Mouse (Mus musculus): ENCODE measurements at regions not wholly inside any gene's neighbourhood (a gene's known extent, or its start where the extent isn't known, plus 50 kb on each side); places are given as distances from the start of the nearest gene placed in this dataset.
"Not testable (repeated sequence)": the region's sequence is repeated elsewhere in the genome, so short reads cannot be mapped to it uniquely, and the experiment has no call there.

DNA sequence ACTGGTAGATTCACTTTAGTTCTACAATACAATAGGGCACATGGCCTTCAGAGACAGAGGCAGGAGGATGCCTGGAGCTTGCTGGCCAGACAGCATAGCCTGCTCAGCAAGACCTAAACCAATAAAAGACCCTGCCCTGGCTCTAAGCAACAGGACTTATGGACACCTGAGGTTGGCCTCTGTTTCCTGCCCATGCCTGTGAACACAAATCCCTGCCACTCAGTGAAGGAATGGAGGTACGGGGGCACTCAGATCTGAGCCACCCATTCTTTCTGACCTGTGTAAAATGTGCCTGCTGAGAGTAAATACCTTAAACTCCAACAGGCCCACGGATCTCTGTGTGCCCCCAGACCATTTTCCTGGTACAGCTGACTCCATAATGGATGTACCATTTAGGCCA lies 177.1 kb downstream of the Diras2 start:
- no peak for DNase-seq (ENCODE audit: low spot score in 2 of 2)

DNA sequence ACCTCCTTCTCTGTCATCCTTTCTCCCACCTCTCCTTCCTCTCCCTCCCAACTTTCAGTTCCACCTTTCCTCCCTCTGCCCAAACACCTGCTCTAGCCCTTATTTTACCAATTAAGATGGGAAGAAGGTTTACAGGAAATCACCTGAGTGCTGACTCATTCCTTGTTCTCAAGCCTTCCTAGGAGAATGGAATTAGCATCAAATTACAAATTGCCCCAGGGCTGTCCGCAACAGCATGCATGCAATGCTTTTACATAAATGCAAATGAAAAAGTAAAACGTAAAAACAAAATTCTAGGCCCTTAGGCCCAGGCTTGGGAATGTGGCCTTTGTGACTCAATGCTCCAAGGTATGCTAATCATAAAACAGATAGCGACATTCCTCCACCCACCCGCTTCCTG lies 175.2 kb downstream of the Diras2 start:
- DNase-seq (ENCODE audit: low spot score in 2 of 2): not testable (repeated sequence)

DNA sequence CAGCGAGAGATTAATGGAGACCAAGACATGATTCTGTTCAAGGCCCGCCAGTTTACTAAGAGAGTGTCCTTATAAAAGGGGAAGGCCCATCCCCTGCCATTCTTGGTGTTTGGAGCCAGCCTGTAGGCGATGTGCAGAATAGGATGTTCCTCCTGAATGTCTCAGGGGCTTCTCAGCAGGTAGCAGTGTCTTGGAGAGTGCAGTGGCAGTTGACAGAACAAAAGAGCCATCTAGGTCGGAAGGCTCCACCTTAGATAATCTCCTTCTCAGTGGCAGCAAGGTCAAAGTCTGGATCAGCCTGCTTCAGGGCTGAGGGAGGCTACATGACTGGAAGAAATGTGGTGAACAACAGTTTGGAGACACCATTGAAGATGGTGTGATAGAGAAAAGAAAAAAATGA lies 171.7 kb downstream of the Diras2 start:
- not testable (repeated sequence) for DNase-seq (ENCODE audit: low spot score in 2 of 2)

DNA sequence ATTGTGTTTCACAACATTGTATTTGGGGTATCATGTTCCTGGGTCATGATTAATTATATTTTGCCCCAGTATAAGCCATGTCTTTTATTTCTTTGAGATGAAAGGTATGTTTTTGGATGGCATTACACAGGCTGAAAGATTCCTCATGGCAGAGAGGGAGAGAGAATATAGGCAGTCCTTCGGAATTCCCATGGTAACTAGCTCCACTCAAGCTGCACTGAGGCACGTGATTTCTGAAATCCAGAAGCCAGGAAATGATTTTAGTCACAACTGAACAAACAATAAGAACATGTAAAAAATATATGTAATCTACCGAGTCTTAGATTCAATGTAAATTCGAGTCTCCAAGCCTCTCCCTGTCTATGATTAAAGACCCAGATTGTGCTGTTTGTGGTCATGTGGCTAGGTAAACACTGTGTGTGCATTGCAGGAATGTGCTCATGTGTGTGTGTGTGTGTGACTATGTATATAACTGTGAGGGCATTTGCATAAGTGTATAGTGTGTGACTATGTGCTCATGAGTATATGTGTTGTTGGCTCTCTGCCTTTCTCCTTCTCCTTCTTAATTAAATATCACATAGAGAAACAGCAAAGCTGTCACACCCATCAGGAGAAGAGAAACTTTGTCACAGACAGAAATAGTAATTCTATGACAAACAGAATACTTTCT lies 169.8 kb downstream of the Diras2 start:
- no peak for DNase-seq (ENCODE audit: low spot score in 2 of 2)

DNA sequence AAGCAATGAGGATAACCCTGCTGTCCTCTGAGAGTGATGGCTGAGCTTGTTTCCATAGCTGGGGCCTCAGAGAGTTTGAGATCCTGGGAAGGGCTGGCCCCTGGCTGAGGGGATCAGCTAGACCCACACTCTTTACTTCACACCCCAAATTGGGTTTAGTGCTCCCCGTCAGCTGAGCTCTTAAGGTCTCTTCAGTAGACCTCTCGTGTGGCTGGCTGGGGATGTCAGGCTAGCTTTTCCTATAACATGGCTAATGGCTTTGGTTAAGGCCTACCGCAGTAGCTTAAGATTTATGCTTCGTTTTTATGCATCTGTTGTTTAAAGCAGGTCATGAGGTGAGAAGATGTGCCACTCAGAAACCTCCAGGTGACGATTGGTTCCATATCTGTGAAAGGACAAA lies 168.8 kb downstream of the Diras2 start:
- DNase-seq (ENCODE audit: low spot score in 2 of 2): no peak

DNA sequence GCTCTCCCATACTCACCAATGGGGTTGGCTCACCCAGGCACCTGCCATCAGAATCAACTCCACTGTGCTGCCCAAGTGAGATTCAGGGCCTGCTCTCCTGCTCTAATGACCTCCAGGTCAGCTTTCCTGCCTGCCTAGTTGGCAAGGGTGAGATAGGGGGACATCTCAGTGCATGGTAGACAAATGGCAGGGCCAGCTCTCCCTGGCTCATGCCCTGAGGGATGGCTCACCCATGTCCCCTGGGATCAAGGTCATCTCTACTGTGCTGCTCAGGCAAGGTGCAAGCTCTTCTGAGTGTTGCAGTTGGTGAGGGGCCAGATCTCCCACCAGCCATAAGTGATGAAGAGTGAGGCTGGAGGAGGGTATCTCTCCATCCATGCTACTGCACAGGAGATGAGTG lies 161.2 kb downstream of the Diras2 start:
- DNase-seq (ENCODE audit: low spot score in 2 of 2): no peak

DNA sequence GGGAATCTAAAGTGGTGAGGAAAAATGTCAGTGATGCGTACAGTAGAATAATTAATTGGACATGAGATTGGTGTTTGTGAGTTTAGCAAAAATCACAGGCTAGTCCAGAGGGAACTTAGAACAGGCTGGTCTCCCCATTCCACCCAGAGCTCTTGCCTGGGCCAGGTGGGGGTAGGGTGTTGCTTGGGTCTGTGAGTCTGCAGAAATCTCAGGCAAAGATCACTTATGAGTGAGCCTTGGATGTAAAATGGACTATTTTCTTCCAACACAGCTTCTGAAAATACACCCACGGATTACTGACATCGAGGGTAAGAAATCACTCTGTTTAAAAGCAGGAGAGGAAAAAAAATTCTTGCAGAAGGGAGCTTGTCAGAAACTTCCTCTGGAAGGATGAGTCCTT lies 159.1 kb downstream of the Diras2 start:
- DNase-seq (ENCODE audit: low spot score in 2 of 2): no peak

DNA sequence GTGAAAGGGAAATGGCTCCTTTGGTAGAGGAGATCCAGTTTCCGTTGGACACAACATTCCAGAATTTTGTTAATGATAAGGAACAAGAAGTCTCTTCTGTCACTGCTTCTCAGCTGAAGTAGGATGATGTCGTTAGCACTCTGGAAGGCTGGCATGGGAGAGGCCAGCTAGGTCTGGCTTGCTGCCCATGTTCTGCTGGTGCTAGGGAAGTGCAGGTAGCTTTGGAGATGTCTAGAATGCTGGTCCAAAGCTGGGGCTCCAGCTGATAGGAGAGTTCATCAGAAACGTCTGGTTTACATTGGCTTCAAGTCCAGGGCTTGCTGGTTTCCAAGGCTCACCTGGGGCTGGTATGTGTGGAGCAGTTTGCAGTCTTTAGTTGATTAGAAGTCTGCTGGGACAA lies 156.3 kb downstream of the Diras2 start:
- no peak for DNase-seq (ENCODE audit: low spot score in 2 of 2)

DNA sequence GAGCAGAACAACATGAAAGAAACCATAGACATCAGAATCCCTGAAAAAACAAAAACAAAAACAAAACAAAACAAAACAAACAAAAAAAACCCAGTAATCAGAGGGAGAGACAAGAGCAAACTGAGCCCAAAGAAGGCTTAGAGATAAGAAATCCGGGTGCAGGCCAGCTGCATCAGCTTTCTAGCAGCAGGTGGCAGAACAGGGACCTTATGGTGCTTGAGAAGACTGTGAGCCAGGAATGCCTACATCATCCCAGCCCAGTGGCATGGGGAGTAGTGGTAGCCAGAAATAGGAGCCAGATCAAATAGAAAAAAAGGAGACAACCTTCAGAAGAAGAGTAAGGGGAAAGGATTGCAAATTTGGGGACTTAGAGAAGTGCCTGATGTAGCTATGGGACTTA lies 152.8 kb downstream of the Diras2 start:
- peak; percentile 22 to 72 for DNase-seq (ENCODE audit: low spot score in 2 of 2)

DNA sequence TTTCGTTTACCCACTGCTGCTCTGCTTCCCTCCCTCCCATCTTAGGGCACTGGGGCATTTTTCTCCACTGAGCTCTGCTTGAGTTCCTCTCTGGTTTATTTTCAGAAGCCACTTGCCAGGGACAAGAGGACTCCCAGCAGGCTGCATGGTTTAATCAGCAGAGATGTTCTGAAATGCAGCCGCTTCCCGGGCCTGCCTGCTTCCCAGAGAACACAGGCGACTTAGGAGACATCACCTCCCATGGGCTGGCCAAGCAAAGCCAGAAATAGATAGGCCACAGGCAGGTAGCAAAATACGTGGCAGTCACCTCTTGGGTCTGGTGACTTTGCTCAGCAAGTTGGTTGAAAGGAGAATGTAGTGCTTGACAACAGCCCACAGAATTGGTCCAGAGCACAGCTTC lies 141.8 kb downstream of the Diras2 start:
- DNase-seq (ENCODE audit: low spot score in 2 of 2): no peak

DNA sequence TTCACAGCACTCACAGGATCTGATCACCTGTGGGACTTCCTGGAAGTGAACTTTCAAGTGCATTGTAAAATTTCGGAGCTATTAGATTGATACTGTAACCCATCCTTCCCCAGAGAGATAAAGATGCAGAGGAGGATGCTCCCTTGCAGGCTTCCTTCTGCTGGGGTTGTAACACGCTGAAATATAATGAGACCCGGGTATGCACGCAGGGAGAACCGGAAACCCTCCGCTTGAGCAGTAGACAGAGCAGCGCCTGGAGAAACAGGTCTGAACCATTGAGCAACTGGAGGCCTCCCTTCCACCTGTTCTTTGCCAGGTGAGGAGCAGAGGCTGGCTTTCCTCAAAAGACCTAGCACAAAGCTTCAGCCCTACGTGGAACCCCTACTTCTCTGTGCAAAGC lies 135.3 kb downstream of the Diras2 start:
- DNase-seq (ENCODE audit: low spot score in 2 of 2): no peak

DNA sequence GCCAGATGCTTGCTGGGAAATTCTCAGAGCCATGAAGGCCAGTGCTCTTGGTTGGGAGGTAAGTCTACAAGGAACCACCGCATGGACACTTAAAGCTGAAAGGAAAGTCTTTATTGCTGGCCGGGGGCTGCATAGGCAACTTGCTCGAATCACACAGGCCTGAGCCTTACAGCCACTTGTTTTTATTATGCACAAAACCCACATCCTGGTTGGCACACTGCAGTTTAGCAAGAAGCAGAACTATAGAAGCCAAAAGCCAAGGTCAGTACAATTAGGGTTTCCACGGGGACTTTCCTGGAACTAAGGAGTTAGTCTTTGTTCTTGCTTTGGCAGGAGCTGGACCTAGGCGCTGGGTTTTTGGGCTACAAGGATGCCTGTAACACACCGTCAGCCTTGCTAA lies 132.7 kb downstream of the Diras2 start:
- no peak for DNase-seq (ENCODE audit: low spot score in 2 of 2)

DNA sequence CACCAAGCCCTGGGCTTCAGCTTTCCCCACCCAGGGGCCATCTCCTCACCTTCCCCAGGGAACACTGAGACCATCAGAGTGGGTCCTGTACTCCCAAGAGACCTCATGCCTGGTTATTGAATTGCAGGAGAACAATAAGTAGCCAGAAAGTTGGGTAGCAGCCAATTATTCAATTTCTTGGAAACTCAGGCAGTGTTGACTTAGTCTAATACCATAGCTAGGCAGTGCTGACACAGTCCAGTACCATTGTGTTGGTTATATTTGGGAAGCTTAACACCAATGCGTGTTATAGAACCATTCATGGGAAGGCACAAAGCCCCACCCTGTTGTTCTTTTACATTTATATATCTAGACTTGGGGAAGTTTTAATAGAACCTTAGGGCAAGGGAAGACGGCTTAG lies 131.9 kb downstream of the Diras2 start:
- no peak for DNase-seq (ENCODE audit: low spot score in 2 of 2)

DNA sequence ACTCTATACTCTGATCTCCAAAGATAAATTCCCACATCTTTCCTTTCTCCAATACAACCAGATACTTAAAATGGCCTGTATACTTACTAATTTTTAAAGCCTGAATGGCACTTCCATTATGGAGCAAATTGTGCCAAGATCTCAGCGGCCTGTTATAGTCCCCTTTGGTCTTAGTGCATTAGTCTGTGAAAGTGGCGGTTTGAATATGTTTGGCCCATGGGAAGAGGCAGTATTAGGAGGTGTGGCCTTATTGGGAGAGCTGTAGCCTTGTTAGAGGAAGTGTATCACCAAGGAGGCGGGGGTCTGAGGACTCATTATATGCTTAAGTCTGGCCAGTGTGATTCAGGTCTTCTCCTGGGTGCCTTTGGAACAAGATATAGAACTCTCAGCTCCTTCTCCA lies 127.3 kb downstream of the Diras2 start:
- no peak for DNase-seq (ENCODE audit: low spot score in 2 of 2)

DNA sequence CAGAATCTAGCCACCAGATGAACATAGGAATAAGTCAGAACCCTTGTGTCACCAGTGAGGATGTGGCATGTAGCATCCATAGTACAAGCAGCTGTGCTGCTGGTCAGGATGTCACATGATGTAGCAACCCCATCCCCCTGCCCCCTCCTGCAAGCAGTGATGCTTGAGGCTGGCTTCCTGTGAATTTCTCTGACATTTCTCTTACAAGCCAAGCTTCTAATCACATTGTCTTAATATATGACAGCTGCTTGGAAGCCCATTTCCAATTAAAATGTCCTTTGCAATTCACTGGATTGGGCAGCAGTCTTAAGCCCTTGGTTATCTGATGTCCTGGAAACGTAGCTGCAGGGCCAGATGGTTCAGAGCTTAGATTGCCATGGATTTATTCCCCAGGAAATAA lies 114.8 kb downstream of the Diras2 start:
- DNase-seq (ENCODE audit: low spot score in 2 of 2): no peak

DNA sequence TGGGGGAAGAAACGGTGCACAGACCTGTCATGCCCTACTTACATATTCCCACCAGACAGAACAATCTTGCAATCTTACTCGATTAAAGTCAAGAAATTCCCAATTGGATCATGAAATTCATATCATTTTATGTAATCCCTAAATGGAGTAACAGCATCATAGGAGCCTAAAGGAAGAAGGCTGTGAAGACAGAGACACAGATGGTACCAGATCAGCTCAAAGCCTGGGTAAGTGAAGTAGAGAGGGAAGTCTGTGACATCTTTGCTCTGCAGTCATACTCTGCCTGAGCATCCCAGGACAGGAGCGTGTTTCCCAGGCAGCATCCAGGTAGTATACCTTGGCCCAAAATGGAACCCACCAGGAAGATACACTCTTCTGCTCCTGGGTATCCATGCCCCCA lies 108.6 kb downstream of the Diras2 start:
- no peak for DNase-seq (ENCODE audit: low spot score in 2 of 2)

DNA sequence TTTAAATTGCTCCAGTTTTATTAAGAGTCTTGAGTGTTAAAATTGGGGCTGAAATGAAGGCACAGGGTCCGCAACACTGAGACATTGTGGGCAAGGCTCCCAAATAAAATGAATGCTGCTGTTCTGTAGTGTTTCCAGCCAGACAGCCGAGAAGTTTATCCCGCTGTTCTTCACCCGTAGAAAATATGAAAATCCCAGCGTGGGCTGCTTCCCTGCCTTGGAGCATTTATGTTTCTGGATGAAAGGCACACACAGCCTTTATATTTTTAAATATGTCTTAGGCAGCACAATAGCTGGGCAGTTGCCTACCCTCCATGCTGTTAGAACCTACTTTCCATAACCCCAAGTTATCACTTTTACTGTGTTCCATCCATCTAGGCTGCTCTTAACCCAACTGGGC lies 102.6 kb downstream of the Diras2 start:
- no peak for DNase-seq (ENCODE audit: low spot score in 2 of 2)

DNA sequence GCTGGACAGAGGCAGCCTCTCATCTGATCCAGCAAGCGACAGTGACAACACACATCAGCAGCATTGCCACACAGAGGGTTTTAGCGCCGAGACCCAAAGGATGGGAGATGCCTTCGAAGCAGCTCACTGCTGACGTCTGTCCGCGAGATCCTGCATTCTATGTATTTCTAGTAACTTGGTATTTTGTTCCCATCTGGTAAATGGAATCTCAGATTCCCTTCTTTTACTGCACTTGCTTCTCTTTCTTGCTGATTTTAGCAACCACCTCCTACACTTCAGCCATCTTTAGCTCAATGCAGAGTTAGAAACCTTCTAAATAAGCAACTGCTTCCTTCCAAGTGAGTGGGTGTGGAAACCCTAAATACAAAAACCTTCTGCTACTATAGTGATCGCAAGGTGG lies 94.3 kb downstream of the Diras2 start:
- peak in 1 of 2 experiments; percentile 30 for DNase-seq (ENCODE audit: low spot score in 2 of 2)

DNA sequence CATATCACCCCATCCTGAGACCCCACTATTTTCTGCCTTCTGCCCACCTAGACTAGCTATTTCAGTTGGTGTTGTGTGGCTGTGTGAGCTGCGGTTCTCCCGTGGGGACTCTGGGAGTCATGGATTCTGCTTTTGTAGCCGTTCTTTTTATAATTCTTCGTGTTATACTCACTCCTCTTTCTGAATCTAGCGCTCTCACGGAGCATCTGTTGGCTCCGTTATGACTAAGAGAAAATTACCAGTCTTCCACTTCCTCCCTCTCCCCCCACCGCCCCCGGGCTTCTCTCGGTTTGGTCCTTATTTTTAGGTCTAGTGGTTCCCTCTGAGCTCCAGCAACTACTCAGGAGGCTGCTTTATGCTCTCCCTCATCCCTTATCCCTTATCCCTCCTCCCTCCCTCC lies 85.6 kb downstream of the Diras2 start:
- peak; percentile 67 to 75 for DNase-seq (ENCODE audit: low spot score in 2 of 2)

DNA sequence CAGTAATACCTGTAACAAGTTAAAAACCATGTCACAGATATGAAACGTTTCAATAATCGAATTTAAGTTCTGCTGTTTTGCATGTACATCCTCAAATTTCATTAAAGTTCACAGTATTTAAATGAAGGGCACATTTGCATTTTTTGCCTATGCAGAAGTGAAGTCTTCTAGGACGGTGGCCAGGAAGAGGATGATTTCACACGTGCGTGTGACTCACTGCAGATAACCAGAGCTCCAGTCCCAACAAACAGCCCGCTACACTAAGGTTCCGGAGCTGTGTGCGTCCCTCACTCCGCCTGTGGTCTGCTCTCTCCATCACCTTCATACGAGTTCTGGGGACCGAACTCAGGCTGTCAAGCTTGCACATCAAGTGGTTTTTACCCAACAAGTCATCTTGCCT lies 82.2 kb downstream of the Diras2 start:
- DNase-seq (ENCODE audit: low spot score in 2 of 2): no peak

DNA sequence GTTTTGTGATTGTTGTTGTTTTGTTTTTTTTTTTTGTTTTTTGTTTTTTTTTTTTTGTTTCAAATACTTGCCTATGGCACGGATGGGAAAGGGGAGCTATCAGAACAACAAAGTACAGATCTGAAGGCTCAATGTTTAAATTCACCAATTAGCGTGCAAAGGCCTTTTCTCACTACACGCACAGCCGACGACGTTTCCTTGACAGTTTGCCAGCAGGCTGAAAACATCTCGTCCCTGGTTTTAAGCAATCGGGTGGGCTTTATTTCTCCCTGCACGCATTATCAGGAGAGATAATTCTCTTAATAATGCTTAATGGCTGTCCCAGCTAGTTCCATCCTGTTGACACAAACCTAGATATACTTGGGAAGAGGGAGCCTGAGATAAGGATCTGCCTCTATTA lies 79.6 kb downstream of the Diras2 start:
- DNase-seq (ENCODE audit: low spot score in 2 of 2): no peak

DNA sequence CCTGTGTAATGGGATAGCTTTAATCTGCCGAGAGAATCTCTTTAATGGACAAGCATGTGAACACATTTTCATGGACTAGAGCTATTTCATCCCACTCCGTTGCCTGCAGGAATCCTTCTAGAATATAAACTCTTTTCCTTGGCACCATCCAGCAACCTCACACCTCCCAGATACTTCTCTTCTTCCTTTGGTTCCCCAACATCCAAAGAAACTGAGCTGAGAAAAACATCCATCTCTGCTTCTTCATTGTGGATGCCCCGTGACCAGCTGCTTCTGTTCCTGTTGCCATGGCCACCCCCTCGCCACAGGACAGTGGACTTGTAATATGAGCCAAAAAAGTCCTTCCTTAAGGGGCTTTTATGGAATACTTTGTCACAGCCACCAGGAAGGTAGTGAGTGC lies 78.8 kb downstream of the Diras2 start:
- no peak for DNase-seq (ENCODE audit: low spot score in 2 of 2)

All from layer of hippocampus, adult 18-20 months (tissue).